Mouse (Mus musculus): Measurements from ENCODE around the gene Ptcra. TPM values are rescaled to one million over a fixed set of nuclear protein-coding genes. Genes with fewer than 3 reads are reported as not detected.

Ptcra gene
- polyA plus RNA-seq, 1 experiment: not detected

DNA sequence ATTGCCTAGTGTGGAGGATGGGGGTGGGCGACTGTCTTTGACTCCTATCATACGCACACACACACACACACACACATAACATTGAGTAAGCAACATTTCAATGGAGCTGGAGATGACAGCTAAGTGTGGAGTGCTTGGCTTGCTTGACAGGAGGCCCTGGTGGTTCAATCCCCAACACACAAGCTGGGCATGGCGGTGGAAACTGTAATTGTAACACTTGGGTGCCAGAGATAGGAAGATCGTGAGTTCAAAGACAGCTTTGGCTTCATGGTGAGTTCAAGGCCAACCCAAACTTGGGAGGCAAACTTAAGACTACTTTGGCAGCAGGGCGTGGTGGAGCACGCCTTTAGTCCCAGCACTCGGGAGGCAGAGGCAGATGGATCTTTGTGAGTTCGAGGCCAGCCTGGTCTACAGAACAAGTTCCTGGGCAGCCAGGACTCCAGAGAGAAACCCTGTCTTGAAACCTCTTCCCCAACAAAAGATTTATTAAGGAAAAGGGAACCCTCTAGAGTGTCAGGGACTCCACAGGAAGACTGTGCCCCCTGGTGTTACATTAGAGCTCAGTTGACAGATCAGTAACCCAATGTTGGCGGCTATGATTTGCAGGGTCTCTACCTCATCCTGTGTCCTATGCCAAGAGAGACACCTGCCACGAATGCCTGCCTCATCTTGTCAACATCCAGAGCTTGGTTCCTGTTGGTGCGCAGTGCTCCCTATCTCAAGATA is 48.6 kb downstream of the Ptcra start:
- TF ChIP-seq CTCF (IDR thresholded peaks at IDR 0.05; ENCODE audit: insufficient read depth, low read length): no peak
- TF ChIP-seq POLR2A (IDR thresholded peaks at IDR 0.05; ENCODE audit: borderline replicate concordance, extremely low read depth, low read depth, low read length): no peak
- peaks cover 4% of the 10 kb centered on the region for H3K4me1 ChIP-seq (ENCODE audit: control insufficient read depth, insufficient read depth, low read length)
- H3K4me3 ChIP-seq (replicated peaks; ENCODE audit: extremely low read depth, low read depth, low read length): no peak overlapping the region
- WGBS: 92% methylated on average over 11 of the region's 11 CpGs
- no peak for DNase-seq

DNA sequence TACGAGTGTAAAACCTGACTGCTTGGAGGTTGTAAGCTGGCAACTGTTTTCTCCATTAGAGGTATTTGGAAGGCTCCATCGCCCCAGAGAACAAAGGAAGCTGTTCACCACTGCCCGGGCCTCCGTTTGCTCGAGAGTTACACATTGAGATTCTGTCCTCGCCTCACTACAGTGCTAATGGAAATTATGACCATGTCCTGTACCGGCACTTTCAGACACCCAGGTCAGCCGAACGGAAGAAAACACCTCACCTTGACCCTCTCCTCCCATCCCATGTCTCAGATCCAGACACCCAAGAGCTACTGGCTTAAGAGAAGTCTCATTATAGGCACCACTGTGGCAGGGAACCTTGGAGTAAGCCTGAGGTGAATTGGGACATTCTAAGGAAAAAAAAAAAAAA is 49.7 kb downstream of the Ptcra start:
- TF ChIP-seq CTCF (IDR thresholded peaks at IDR 0.05; ENCODE audit: insufficient read depth, low read length) (no peak), POLR2A (IDR thresholded peaks at IDR 0.05; ENCODE audit: borderline replicate concordance, extremely low read depth, low read depth, low read length) (no peak)
- peaks cover 4% of the 10 kb centered on the region for H3K4me1 ChIP-seq (ENCODE audit: control insufficient read depth, insufficient read depth, low read length)
- no peak for DNase-seq
- no peak overlapping the region for H3K4me3 ChIP-seq (replicated peaks; ENCODE audit: extremely low read depth, low read depth, low read length)
- WGBS: 85% methylated on average over 9 of the region's 9 CpGs

DNA sequence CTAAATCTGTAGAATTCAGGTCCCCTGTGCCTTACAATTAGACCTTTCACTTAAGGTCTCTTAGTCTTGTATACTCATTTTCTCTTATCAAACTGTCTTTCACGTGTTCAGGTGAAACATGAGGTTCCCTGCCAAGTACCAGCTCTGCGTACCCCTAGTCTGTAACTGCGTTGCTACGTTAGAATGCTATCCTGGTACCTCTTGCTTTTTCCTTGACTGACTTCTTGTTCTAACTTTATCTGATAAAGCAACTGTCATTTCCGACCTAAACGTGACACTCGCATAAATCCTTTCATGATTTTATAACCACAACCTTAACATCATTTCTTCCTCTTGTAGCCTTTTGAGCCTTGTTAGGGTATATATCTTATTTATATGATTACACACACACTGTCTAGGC is 51.1 kb downstream of the Ptcra start:
- Histone ChIP-seq H3K4me3 (replicated peaks; ENCODE audit: extremely low read depth, low read depth, low read length) (peak overlapping the region; percentile 13), H3K4me1 (ENCODE audit: control insufficient read depth, insufficient read depth, low read length) (peaks cover 4% of the 10 kb centered on the region)
- WGBS: 34% methylated on average over 7 of the region's 7 CpGs
- no peak for DNase-seq
- TF ChIP-seq CTCF (IDR thresholded peaks at IDR 0.05; ENCODE audit: insufficient read depth, low read length) (no peak), POLR2A (IDR thresholded peaks at IDR 0.05; ENCODE audit: borderline replicate concordance, extremely low read depth, low read depth, low read length) (no peak)

DNA sequence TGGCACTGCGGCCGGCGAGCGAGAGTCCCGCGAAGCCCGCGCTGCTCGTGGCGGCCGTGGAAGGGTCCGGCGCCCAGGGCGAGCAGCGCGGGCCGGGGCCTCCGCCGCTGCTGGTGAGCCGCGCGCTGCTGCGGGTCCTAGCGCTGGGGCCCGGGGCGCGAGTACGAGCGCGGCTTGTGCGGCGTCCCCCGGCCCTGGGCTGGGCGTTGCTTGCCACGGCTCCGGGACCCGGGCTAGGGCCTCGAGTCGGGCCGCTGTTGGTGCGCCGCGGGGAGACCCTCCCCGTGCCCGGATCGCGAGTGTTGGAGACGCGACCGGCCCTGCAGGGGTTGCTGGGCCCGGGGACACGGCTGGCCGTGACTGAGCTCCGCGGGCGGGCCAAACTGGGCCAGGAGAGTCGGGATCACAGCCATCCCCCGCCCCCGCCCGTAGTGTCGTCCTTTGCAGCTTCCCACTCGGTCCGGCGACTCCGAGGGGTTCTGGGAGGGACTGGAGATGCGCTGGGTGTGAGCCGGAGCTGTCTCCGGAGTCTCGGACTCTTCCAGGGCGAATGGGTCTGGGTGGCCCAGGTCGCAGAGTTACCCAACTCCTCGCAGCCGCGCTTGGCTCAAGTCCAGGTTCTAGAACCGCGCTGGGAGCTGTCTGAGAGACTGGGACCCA is 51.8 kb downstream of the Ptcra start:
- under 1% methylated on average over 49 of the region's 76 CpGs for WGBS
- H3K4me3 ChIP-seq (replicated peaks; ENCODE audit: extremely low read depth, low read depth, low read length): peak overlapping the region; percentile 81
- peak; percentile 39 for DNase-seq
- no peak for TF ChIP-seq POLR2A (IDR thresholded peaks at IDR 0.05; ENCODE audit: borderline replicate concordance, extremely low read depth, low read depth, low read length)
- no peak for TF ChIP-seq CTCF (IDR thresholded peaks at IDR 0.05; ENCODE audit: insufficient read depth, low read length)
- peaks cover 4% of the 10 kb centered on the region for H3K4me1 ChIP-seq (ENCODE audit: control insufficient read depth, insufficient read depth, low read length)

DNA sequence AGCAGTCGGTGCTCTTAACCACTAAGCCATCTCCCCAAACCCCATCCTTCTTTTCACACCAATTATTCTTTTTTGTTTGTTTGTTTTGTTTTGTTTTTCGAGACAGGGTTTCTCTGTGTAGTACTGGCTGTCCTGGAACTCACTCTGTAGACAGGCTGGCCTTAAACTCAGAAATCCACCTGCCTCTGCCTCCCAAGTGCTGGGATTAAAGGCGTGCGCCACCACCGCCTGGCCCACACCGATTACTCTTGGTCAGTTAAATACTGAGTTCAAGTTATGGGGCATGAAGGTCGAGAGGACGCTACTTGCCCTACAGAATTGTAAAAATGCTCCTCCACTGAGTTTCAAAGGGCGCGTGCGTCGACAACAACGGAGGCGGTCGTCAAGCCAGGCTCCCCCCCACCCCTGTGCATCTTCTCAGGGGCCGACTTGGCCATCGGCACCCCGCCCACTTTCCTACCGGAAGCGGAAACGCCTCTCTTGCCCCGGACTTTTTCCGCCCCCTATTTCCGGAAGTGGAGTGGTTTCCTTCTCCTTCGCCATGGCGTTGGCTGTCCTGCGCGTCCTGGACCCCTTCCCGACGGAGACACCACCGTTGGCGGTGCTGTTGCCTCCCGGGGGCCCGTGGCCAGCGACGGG is 52.4 kb downstream of the Ptcra start, which contains the start of gene Pex6:
TSS of gene Pex6 (plus strand) at position 505 of the 639 bp plus-strand sequence.
- peak; percentile 87 for DNase-seq
- no peak for TF ChIP-seq CTCF (IDR thresholded peaks at IDR 0.05; ENCODE audit: insufficient read depth, low read length)
- peak; percentile 79; the same call in 1 of the 2 replicates for TF ChIP-seq POLR2A (IDR thresholded peaks at IDR 0.05; ENCODE audit: borderline replicate concordance, extremely low read depth, low read depth, low read length)
- WGBS: 5% methylated on average over 36 of the region's 36 CpGs
- Histone ChIP-seq H3K4me3 (replicated peaks; ENCODE audit: extremely low read depth, low read depth, low read length) (peak within 1 kb of the TSS; percentile 81), H3K4me1 (ENCODE audit: control insufficient read depth, insufficient read depth, low read length) (peaks cover 4% of the 10 kb centered on the region)

DNA sequence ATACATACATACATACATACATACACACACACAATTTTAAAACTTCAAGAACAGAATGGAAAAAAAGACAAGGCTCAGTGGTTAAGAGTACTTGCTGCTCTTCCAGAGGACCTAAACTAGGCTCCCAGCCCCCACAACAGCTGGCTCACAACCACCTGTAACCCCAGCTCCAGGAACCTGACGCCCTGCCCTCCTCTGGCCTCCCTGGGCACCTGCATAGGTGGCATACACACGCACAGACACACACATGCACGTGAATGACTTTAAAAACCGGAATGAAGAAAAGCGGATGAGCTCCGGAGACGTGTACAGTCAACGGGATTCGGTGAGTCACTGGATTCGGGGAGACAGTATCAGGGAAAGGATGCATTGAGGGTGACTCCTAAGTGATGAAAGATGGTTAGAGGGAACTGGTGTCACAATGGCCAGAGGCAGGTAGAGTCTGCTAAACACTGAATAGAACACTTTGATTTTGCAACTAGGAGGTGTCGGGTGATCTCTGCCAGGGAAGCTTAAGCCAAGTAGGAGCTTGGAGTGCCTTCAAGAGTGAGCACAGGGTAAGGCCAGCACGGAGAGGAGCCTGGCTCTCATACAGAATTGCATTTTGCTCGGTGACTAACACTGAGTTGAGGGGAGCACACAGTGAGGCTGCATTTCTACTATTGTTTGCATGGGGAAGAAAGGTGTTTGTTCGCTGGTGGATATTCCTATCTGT is 57.0 kb downstream of the Ptcra start:
- DNase-seq: no peak
- 85% methylated on average over 14 of the region's 14 CpGs for WGBS
- Histone ChIP-seq H3K4me1 (ENCODE audit: control insufficient read depth, insufficient read depth, low read length) (peaks cover 5% of the 10 kb centered on the region), H3K4me3 (replicated peaks; ENCODE audit: extremely low read depth, low read depth, low read length) (no peak overlapping the region)
- TF ChIP-seq CTCF (IDR thresholded peaks at IDR 0.05; ENCODE audit: insufficient read depth, low read length) (no peak), POLR2A (IDR thresholded peaks at IDR 0.05; ENCODE audit: borderline replicate concordance, extremely low read depth, low read depth, low read length) (no peak)

Other genes starting within 250 kb of the Ptcra start
- gene Cul9, start 217.3 kb downstream of the Ptcra start, polyA plus RNA-seq (2012; rRNA removed): 25.3 and 27.5 TPM in 2 replicates
- gene Srf, start 207.5 kb downstream of the Ptcra start, polyA plus RNA-seq (2012; rRNA removed): 162 and 190 TPM in 2 replicates
- 52.6 and 57.3 TPM in 2 replicates for gene Ptk7, start 134.2 kb downstream of the Ptcra start, polyA plus RNA-seq (2012; rRNA removed)
- gene Klc4, start 117.7 kb downstream of the Ptcra start, polyA plus RNA-seq (2012; rRNA removed): 22.6 and 24.1 TPM in 2 replicates
- gene Mrpl2, start 117.5 kb downstream of the Ptcra start, polyA plus RNA-seq (2012; rRNA removed): 52.1 and 61.5 TPM in 2 replicates
- gene Cul7, start 113.4 kb downstream of the Ptcra start, polyA plus RNA-seq (2012; rRNA removed): 40.1 and 45.7 TPM in 2 replicates
- gene Rrp36, start 89.4 kb downstream of the Ptcra start, polyA plus RNA-seq (2012; rRNA removed): 27.3 and 30.8 TPM in 2 replicates
- gene Mea1, start 84.9 kb downstream of the Ptcra start, polyA plus RNA-seq (2012; rRNA removed): 48.2 and 55.7 TPM in 2 replicates
- gene Klhdc3, start 82.8 kb downstream of the Ptcra start, polyA plus RNA-seq (2012; rRNA removed): 68.4 and 78.1 TPM in 2 replicates
- gene Ppp2r5d, start 58.6 kb downstream of the Ptcra start, polyA plus RNA-seq (2012; rRNA removed): 44.4 and 53.8 TPM in 2 replicates
- gene Pex6, start 52.2 kb downstream of the Ptcra start, polyA plus RNA-seq (2012; rRNA removed): 60.6 and 80.4 TPM in 2 replicates
- 13.4 and 14.1 TPM in 2 replicates for gene Gnmt, start 34.5 kb downstream of the Ptcra start, polyA plus RNA-seq (2012; rRNA removed)
- gene Cnpy3, start 11.5 kb downstream of the Ptcra start, polyA plus RNA-seq (2012; rRNA removed): 54.9 and 59.7 TPM in 2 replicates
- 65.3 and 79.1 TPM in 2 replicates for gene 2310039H08Rik, start 8.9 kb upstream of the Ptcra start, polyA plus RNA-seq (2012; rRNA removed)
- gene Rpl7l1, start 19.0 kb upstream of the Ptcra start, polyA plus RNA-seq (2012; rRNA removed): 14.3 and 21.6 TPM in 2 replicates
- 11.8 and 16.3 TPM in 2 replicates for gene Bicral, start 94.8 kb upstream of the Ptcra start, polyA plus RNA-seq (2012; rRNA removed)
- gene Tbcc, start 127.0 kb upstream of the Ptcra start, polyA plus RNA-seq (2012; rRNA removed): 17.9 and 20.8 TPM in 2 replicates
- not detected in 2 replicates for gene Prph2, start 146.7 kb upstream of the Ptcra start, polyA plus RNA-seq (2012; rRNA removed)
- 27.0 and 31.2 TPM in 2 replicates for gene Ubr2, start 246.8 kb upstream of the Ptcra start, polyA plus RNA-seq (2012; rRNA removed)

Measured in lung, adult 2 months (tissue).